Mouse (Mus musculus) layer of hippocampus, adult 8-10 months (tissue): ENCODE results near the gene Tmed8. TPM values are rescaled to one million over a fixed set of nuclear protein-coding genes. Genes with fewer than 3 reads are reported as not detected.

ENCODE experiments used
- total RNA-seq, 4 experiments: library from RNA; stranded (reverse); gene quantifications; 2 replicates each; pipeline ENCODE4 v1.2.4; 2022

Tmed8 gene
- total RNA-seq, 4 experiments from 2014 or later, result 25.6 to 32.4 (median 29.0) TPM

Other genes with a start within 250 kb of the Tmed8 start
- gene Zdhhc22, start 210.0 kb downstream of the Tmed8 start, total RNA-seq, result 10 to 100 TPM; 12.3 to 18.3 (median 13.7) TPM
- 10 to 100 TPM; 30.7 to 42.1 (median 36.4) TPM for gene Tmem63c, start 179.1 kb downstream of the Tmed8 start, total RNA-seq
- gene Ngb, start 97.9 kb downstream of the Tmed8 start, total RNA-seq, result 1 to 10 TPM; 2.6 to 4.2 (median 3.4) TPM
- gene Gstz1, start 53.3 kb downstream of the Tmed8 start, total RNA-seq, result 10 to 100 TPM; 51.9 to 56.0 (median 54.8) TPM
- gene Pomt2, start 52.5 kb downstream of the Tmed8 start, total RNA-seq, result 10 to 100 TPM; 18.0 to 19.8 (median 18.7) TPM
- gene Samd15, start 731 bp downstream of the Tmed8 start, total RNA-seq, result 1 to 10 TPM; 3.1 to 4.5 (median 4.2) TPM
- gene Noxred1, start 38.3 kb upstream of the Tmed8 start, total RNA-seq, result 1 to 10 TPM; 1.4 to 4.1 (median 2.7) TPM
- gene Vipas39, start 65.8 kb upstream of the Tmed8 start, total RNA-seq, result 10 to 100 TPM; 56.4 to 62.0 (median 61.4) TPM
- 100 to 1,000 TPM; 150 to 192 (median 175) TPM for gene Ahsa1, start 66.0 kb upstream of the Tmed8 start, total RNA-seq
- under 1 TPM in 2 of 4 experiments, not detected in 2; 0.29 TPM for gene Ism2, start 99.3 kb upstream of the Tmed8 start, total RNA-seq
- gene Sptlc2, start 187.9 kb upstream of the Tmed8 start, total RNA-seq, result 10 to 100 TPM; 32.5 to 50.1 (median 37.4) TPM
- 100 to 1,000 TPM; 102 to 127 (median 112) TPM for gene Slirp, start 243.4 kb upstream of the Tmed8 start, total RNA-seq
- gene Alkbh1, start 243.6 kb upstream of the Tmed8 start, total RNA-seq, result 10 to 100 TPM; 21.4 to 29.0 (median 24.3) TPM